Mouse (Mus musculus) cortical plate, adult 2 months (tissue): ENCODE results near the gene Fat1.

ENCODE experiments used
- CTCF ChIP-seq: fragments of 200-500 bp; IDR thresholded peaks from 2 replicates; pipeline ENCODE4 v1.5.1; 2011; ENCODE audit warnings: mild to moderate bottlenecking, control low read depth, low read length; ENCODE audit not compliant: insufficient read depth; ENCODE audit errors: extremely low read depth
- POLR2A ChIP-seq: fragments of 200-500 bp; IDR thresholded peaks from 2 replicates; pipeline ENCODE4 v1.6.1; 2011; ENCODE audit warnings: mild to moderate bottlenecking, low read length, control low read depth; ENCODE audit not compliant: insufficient read depth; ENCODE audit errors: extremely low read depth

GRCm38 (mm10) chr8:45015876-45016275 lies 80.6 kb downstream of the Fat1 start:
- TF ChIP-seq CTCF (no peak), POLR2A (no peak)
